Mouse (Mus musculus) spleen, postnatal 14 days (tissue): ENCODE measurements around the gene Fbxo36.

ENCODE experiments used
- DNase-seq, 2 experiments: peaks; one replicate each; pipeline ENCODE4 v3.0.0; 2021 to 2022; ENCODE audit warnings: low spot score in 2 of 2

Gene Fbxo36

GRCm38 (mm10) chr1:84947390-84947789 is 107.7 kb downstream of the Fbxo36 start:
- no peak for DNase-seq
